Mouse (Mus musculus) lung, postnatal 0 days (tissue): ENCODE measurements around the gene Abcg1. TPM values are rescaled to one million over a fixed set of nuclear protein-coding genes. Genes with fewer than 3 reads are reported as not detected.

Experiments
- ATAC-seq: fragments of 200-750 bp; cut with Nextera tagmentation; 2 replicates; pipeline ENCODE4 v1.8.0; 2017; ENCODE audit warnings: moderate library complexity
- DNase-seq: peaks from one replicate; pipeline ENCODE4 v3.0.0-alpha.2; 2016; ENCODE audit warnings: low spot score
- H3K27ac ChIP-seq: fragments of 300-500 bp; sonication (generic); 2 replicates; pipeline ENCODE4 v1.5.1; 2014; ENCODE audit warnings: antibody characterized with exemption, mild to moderate bottlenecking, low read length, mixed read lengths
- H3K27me3 ChIP-seq: fragments of 300-500 bp; sonication (generic); replicated peaks from 2 replicates; pipeline ENCODE4 v1.6.1; 2014; ENCODE audit warnings: low read length, mixed read lengths; ENCODE audit not compliant: insufficient read depth
- H3K36me3 ChIP-seq: fragments of 300-500 bp; sonication (generic); 2 replicates; pipeline ENCODE4 v1.6.1; 2014; ENCODE audit warnings: low read length, mixed read lengths; ENCODE audit not compliant: insufficient read depth
- H3K4me1 ChIP-seq: fragments of 300-500 bp; sonication (generic); 2 replicates; pipeline ENCODE4 v1.6.1; 2014; ENCODE audit warnings: antibody characterized with exemption, low read depth, low read length, mixed read lengths; ENCODE audit not compliant: insufficient read depth
- H3K4me2 ChIP-seq: fragments of 300-500 bp; sonication (generic); replicated peaks from 2 replicates; pipeline ENCODE4 v1.6.1; 2014; ENCODE audit warnings: low read depth, mild to moderate bottlenecking, low read length, moderate library complexity, mixed read lengths
- H3K4me3 ChIP-seq: fragments of 300-500 bp; sonication (generic); 2 replicates; pipeline ENCODE4 v1.5.1; 2014; ENCODE audit warnings: low read depth, low read length
- H3K9ac ChIP-seq: fragments of 300-500 bp; sonication (generic); replicated peaks from 2 replicates; pipeline ENCODE4 v1.6.1; 2014; ENCODE audit warnings: low read depth, mild to moderate bottlenecking
- H3K9me3 ChIP-seq: fragments of 300-500 bp; sonication (generic); 2 replicates; pipeline ENCODE4 v1.6.1; 2016; ENCODE audit warnings: low read length, mixed read lengths
- CTCF ChIP-seq: IDR thresholded peaks from 2 replicates; pipeline ENCODE4 v1.5.1; 2016; ENCODE audit warnings: antibody characterized with exemption, mild to moderate bottlenecking
- EP300 ChIP-seq: IDR thresholded peaks from 2 replicates; pipeline ENCODE4 v1.6.1; 2016; ENCODE audit warnings: antibody characterized with exemption, mild to moderate bottlenecking, control low read depth
- WGBS: fragments of 180-500 bp; shearing (Covaris S2); extraction: QIAGEN DNeasy Blood & Tissue Kit; methylation state at CpG from one replicate; pipeline ENCODE4 v1.1.7; 2014; 5-methylcytosine and 5-hydroxymethylcytosine counted together
- polyA plus RNA-seq: library from polyadenylated mRNA; unstranded; fragments of >200 nt; fragmentation: Nextera tagmentation; extraction: Ambion mirVana; gene quantifications from 2 replicates; pipeline ENCODE4 v1.2.1, GENCODE M21; 2015

Gene Abcg1
- polyA plus RNA-seq, 1 experiment from 2014 or later = 26.9 TPM

GRCm38 (mm10) chr17:31091023-31091735 is 33.7 kb downstream of the Abcg1 start:
- Histone ChIP-seq H3K4me3 (no peak overlapping the region), H3K9ac (no peak overlapping the region), H3K9me3 (no peaks in the 10 kb centered on the region), H3K27me3 (no peaks in the 10 kb centered on the region), H3K4me2 (no peak overlapping the region), H3K36me3 (no peaks in the 10 kb centered on the region; the same call in none of the 2 replicates), H3K27ac (no peak overlapping the region), H3K4me1 (peaks cover 14% of the 10 kb centered on the region; the same call in 1 of the 2 replicates)
- DNase-seq (no peak), ATAC-seq (no peak)
- WGBS = 37% methylated on average over 13 of the region's 13 CpGs
- TF ChIP-seq CTCF (no peak), EP300 (no peak)

- Histone ChIP-seq H3K36me3 (no peaks in the 10 kb centered on the region; the same call in none of the 2 replicates), H3K9ac (no peak overlapping the region), H3K27ac (no peak overlapping the region), H3K9me3 (no peaks in the 10 kb centered on the region), H3K4me3 (no peak overlapping the region), H3K4me2 (no peak overlapping the region), H3K4me1 (peaks cover under 1% of the 10 kb centered on the region; the same call in 1 of the 2 replicates), H3K27me3 (no peaks in the 10 kb centered on the region)
- WGBS = 66% methylated on average over 5 of the region's 5 CpGs
- ATAC-seq (no peak), DNase-seq (no peak)
- TF ChIP-seq EP300 (no peak), CTCF (no peak)
These were observed 37.3 kb downstream of the Abcg1 start for GRCm38 (mm10) chr17:31094781-31095180.

- Histone ChIP-seq H3K4me2 (no peak overlapping the region), H3K36me3 (no peaks in the 10 kb centered on the region; the same call in none of the 2 replicates), H3K27ac (no peak overlapping the region), H3K4me1 (no peaks in the 10 kb centered on the region; the same call in 1 of the 2 replicates), H3K4me3 (no peak overlapping the region), H3K9ac (no peak overlapping the region), H3K9me3 (no peaks in the 10 kb centered on the region), H3K27me3 (no peaks in the 10 kb centered on the region)
- 74% methylated on average over 7 of the region's 7 CpGs for WGBS
- DNase-seq (no peak), ATAC-seq (no peak)
- no peak for TF ChIP-seq EP300
- no peak for TF ChIP-seq CTCF
These were observed 38.1 kb downstream of the Abcg1 start for GRCm38 (mm10) chr17:31095570-31095969.

GRCm38 (mm10) chr17:31096893-31097292 is 39.4 kb downstream of the Abcg1 start:
- Histone ChIP-seq H3K9me3 (no peaks in the 10 kb centered on the region), H3K4me3 (no peak overlapping the region), H3K4me2 (no peak overlapping the region), H3K9ac (no peak overlapping the region), H3K4me1 (no peaks in the 10 kb centered on the region), H3K27me3 (no peaks in the 10 kb centered on the region), H3K27ac (no peak overlapping the region), H3K36me3 (no peaks in the 10 kb centered on the region; the same call in none of the 2 replicates)
- ATAC-seq (no peak), DNase-seq (no peak)
- WGBS = 94% methylated on average over 2 of the region's 2 CpGs
- TF ChIP-seq CTCF (no peak), EP300 (no peak)

DNA sequence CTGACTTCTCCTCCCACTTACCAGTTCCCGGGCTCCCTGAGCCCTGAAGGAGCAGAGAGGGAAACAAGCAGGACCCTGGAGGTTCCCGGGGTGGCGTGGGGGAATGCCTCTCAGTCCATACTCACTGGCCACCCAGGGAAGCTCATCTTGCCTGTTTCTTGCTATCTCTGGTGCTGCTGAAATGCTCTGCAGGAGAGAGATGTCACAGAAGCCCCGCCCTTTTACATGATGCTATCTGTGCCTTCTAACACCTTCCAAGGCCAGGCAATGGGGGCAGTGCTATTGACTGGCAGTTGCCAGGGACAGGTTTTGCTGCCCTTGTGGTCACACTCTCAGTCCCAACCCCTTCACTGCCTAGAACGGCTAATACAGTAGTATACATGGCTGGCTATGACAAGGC is 41.3 kb downstream of the Abcg1 start:
- no peak overlapping the region for H3K27ac ChIP-seq
- H3K9ac ChIP-seq = no peak overlapping the region
- no peaks in the 10 kb centered on the region; the same call in none of the 2 replicates for H3K36me3 ChIP-seq
- no peak for ATAC-seq
- no peaks in the 10 kb centered on the region for H3K27me3 ChIP-seq
- H3K4me1 ChIP-seq = no peaks in the 10 kb centered on the region
- H3K4me3 ChIP-seq = no peak overlapping the region
- no peaks in the 10 kb centered on the region for H3K9me3 ChIP-seq
- no peak for DNase-seq
- TF ChIP-seq CTCF = no peak
- no peak for TF ChIP-seq EP300
- no peak overlapping the region for H3K4me2 ChIP-seq
- WGBS = 69% methylated on average over 5 of the region's 5 CpGs

DNA sequence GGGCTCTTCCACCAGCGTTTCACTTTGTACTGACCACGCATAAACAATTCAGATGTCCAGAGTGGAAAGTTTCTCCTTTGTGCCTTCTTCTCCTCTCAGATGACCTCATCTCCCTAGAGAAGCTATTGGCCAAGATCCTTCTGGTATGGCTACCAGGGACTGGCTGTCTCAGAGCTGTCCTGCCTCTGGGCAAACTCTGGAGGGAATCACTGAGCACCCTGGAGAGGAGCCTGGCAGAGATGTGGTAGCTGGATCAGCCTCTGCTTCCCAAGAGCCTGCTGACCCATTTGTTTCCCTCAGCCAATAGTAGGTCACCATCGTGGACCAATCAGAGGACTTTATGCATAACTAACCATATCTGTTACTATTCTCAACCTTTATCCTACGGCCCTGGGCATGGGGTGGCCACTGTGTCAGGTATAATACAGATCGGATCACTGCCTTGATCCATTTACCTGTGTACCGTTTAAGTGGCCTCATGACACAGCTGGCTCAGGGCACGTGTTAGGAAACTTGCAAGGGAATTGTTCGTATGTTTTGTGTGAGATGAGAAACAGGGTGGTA is 45.6 kb downstream of the Abcg1 start:
- Histone ChIP-seq H3K4me3 (no peak overlapping the region), H3K9me3 (no peaks in the 10 kb centered on the region), H3K4me2 (no peak overlapping the region), H3K36me3 (no peaks in the 10 kb centered on the region), H3K4me1 (no peaks in the 10 kb centered on the region), H3K27ac (no peak overlapping the region), H3K9ac (no peak overlapping the region), H3K27me3 (no peaks in the 10 kb centered on the region)
- TF ChIP-seq CTCF (no peak), EP300 (no peak)
- no peak for ATAC-seq
- DNase-seq = no peak
- 88% methylated on average over 8 of the region's 8 CpGs for WGBS
